Mouse (Mus musculus) erythroblast, embryonic 14.5 days (primary cell): Measurements from ENCODE around the gene Ccdc194.

Experiments used
- GATA1 ChIP-seq: IDR thresholded peaks from 2 replicates; pipeline ENCODE4 v1.6.1; 2012; ENCODE audit warnings: low read length, inconsistent platforms, mixed read lengths
- TAL1 ChIP-seq: IDR thresholded peaks from 3 replicates; pipeline ENCODE4 v1.6.1; 2012; ENCODE audit warnings: low read length, inconsistent platforms, mixed read lengths

GRCm38 (mm10) chr8:71568941-71569340, 43.4 kb upstream of the Ccdc194 start:
- TF ChIP-seq TAL1 (no peak), GATA1 (no peak)
